Mouse (Mus musculus): ENCODE data around the gene Gm5475.
"Not testable (repeated sequence)": the region's sequence is repeated elsewhere in the genome, so short reads cannot be mapped to it uniquely, and the experiment has no call there.

The Gm5475 gene

GRCm38 (mm10) chr15:100421758-100422197 is at the start of gene Gm5475:
Gene Gm5475 (plus strand): TSS chr15:100422147.
- not testable (repeated sequence) for DNase-seq (ENCODE audit: extremely low read depth, low read depth)

- DNase-seq (ENCODE audit: extremely low read depth, low read depth) = peak; percentile 70
Measured at GRCm38 (mm10) chr15:100375066-100375465, 46.9 kb upstream of the Gm5475 start.

- not testable (repeated sequence) for DNase-seq (ENCODE audit: extremely low read depth, low read depth)
Measured at GRCm38 (mm10) chr15:100377847-100378505, 44.0 kb upstream of the Gm5475 start.

- DNase-seq (ENCODE audit: extremely low read depth, low read depth) = no peak
Measured at GRCm38 (mm10) chr15:100379658-100380057, 42.3 kb upstream of the Gm5475 start.

GRCm38 (mm10) chr15:100380104-100380503 is 41.8 kb upstream of the Gm5475 start:
- no peak for DNase-seq (ENCODE audit: extremely low read depth, low read depth)

- no peak for DNase-seq (ENCODE audit: extremely low read depth, low read depth)
Measured at GRCm38 (mm10) chr15:100385705-100386104, 36.2 kb upstream of the Gm5475 start.

GRCm38 (mm10) chr15:100387544-100388223 is 34.3 kb upstream of the Gm5475 start:
- no peak for DNase-seq (ENCODE audit: extremely low read depth, low read depth)

- DNase-seq (ENCODE audit: extremely low read depth, low read depth) = peak; percentile 20
Measured at GRCm38 (mm10) chr15:100388224-100388835, 33.6 kb upstream of the Gm5475 start.

- DNase-seq (ENCODE audit: extremely low read depth, low read depth) = no peak
Measured at GRCm38 (mm10) chr15:100388886-100389285, 33.1 kb upstream of the Gm5475 start.

- no peak for DNase-seq (ENCODE audit: extremely low read depth, low read depth)
Measured at GRCm38 (mm10) chr15:100391066-100391465, 30.9 kb upstream of the Gm5475 start.

- DNase-seq (ENCODE audit: extremely low read depth, low read depth) = peak; percentile 64
Measured at GRCm38 (mm10) chr15:100391599-100391998, 30.3 kb upstream of the Gm5475 start.

- no peak for DNase-seq (ENCODE audit: extremely low read depth, low read depth)
Measured at GRCm38 (mm10) chr15:100393016-100393415, 28.9 kb upstream of the Gm5475 start.

- DNase-seq (ENCODE audit: extremely low read depth, low read depth) = no peak
Measured at GRCm38 (mm10) chr15:100395561-100395960, 26.4 kb upstream of the Gm5475 start.

- DNase-seq (ENCODE audit: extremely low read depth, low read depth) = no peak
Measured at GRCm38 (mm10) chr15:100400592-100401250, 21.2 kb upstream of the Gm5475 start.

- DNase-seq (ENCODE audit: extremely low read depth, low read depth) = no peak
Measured at GRCm38 (mm10) chr15:100401811-100402210, 20.1 kb upstream of the Gm5475 start.

- no peak for DNase-seq (ENCODE audit: extremely low read depth, low read depth)
Measured at GRCm38 (mm10) chr15:100402347-100402746, 19.6 kb upstream of the Gm5475 start.

- DNase-seq (ENCODE audit: extremely low read depth, low read depth) = no peak
Measured at GRCm38 (mm10) chr15:100402798-100403197, 19.1 kb upstream of the Gm5475 start.

- DNase-seq (ENCODE audit: extremely low read depth, low read depth) = no peak
Measured at GRCm38 (mm10) chr15:100403318-100404000, 18.5 kb upstream of the Gm5475 start.

GRCm38 (mm10) chr15:100406088-100406487 is 15.9 kb upstream of the Gm5475 start:
- no peak for DNase-seq (ENCODE audit: extremely low read depth, low read depth)

GRCm38 (mm10) chr15:100410918-100411672 is 10.9 kb upstream of the Gm5475 start:
- DNase-seq (ENCODE audit: extremely low read depth, low read depth) = no peak

GRCm38 (mm10) chr15:100411731-100412130 is 10.2 kb upstream of the Gm5475 start:
- no peak for DNase-seq (ENCODE audit: extremely low read depth, low read depth)

Measured in MEL-GATA-1-ER (cell line).